Mouse (Mus musculus): ENCODE results near the gene Plekha7. TPM values are rescaled to one million over a fixed set of nuclear protein-coding genes. Genes with fewer than 3 reads are reported as not detected.

The Plekha7 gene
- polyA plus RNA-seq, 1 experiment from 2014 or later: 10.4 TPM

GRCm38 (mm10) chr7:116206806-116207571 is 101.2 kb downstream of the Plekha7 start:
- Histone ChIP-seq H3K4me1 (peaks cover 36% of the 10 kb centered on the region), H3K4me3 (no peak overlapping the region), H3K9me3 (no peaks in the 10 kb centered on the region), H3K36me3 (no peaks in the 10 kb centered on the region), H3K27ac (no peak overlapping the region), H3K9ac (no peak overlapping the region), H3K4me2 (replicated peaks) (no peak overlapping the region), H3K27me3 (replicated peaks) (no peaks in the 10 kb centered on the region)
- WGBS: 57% methylated on average over 7 of the region's 7 CpGs
- no peak for ATAC-seq (ENCODE audit: low FRiP score, low read depth)

DNA sequence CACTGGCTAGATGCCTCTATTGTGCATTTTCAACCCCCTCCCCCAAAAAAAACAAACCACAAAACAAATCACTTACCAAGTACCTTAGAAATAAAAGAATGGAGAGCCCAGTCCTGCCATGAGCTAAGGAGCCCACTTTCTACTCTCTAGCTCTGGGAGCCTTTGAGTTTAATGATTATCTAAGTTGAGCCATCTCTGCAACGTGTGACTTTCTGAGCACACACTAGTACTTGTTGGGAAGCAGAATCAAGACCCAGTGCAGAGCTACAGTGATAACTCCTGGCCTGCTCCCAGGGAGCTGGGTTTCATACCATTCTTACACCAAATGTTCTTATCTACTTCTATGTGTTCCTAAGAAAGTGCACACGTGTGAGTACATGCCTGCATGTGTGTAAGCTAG is 102.7 kb downstream of the Plekha7 start:
- 81% methylated on average over 2 of the region's 2 CpGs for WGBS
- Histone ChIP-seq H3K27ac (no peak overlapping the region), H3K9me3 (no peaks in the 10 kb centered on the region), H3K4me2 (replicated peaks) (no peak overlapping the region), H3K4me3 (no peak overlapping the region), H3K27me3 (replicated peaks) (no peaks in the 10 kb centered on the region), H3K36me3 (no peaks in the 10 kb centered on the region), H3K4me1 (peaks cover 24% of the 10 kb centered on the region), H3K9ac (no peak overlapping the region)
- ATAC-seq (ENCODE audit: low FRiP score, low read depth): no peak

- Histone ChIP-seq H3K4me1 (no peaks in the 10 kb centered on the region), H3K27ac (no peak overlapping the region), H3K27me3 (replicated peaks) (no peaks in the 10 kb centered on the region), H3K4me2 (replicated peaks) (no peak overlapping the region), H3K9me3 (no peaks in the 10 kb centered on the region), H3K9ac (no peak overlapping the region), H3K4me3 (no peak overlapping the region), H3K36me3 (no peaks in the 10 kb centered on the region)
- ATAC-seq (ENCODE audit: low FRiP score, low read depth): no peak
- 56% methylated on average over 10 of the region's 10 CpGs for WGBS
These were observed 106.0 kb downstream of the Plekha7 start for GRCm38 (mm10) chr7:116202033-116202681.

GRCm38 (mm10) chr7:116200951-116201351 is 107.2 kb downstream of the Plekha7 start:
- Histone ChIP-seq H3K4me3 (no peak overlapping the region), H3K36me3 (no peaks in the 10 kb centered on the region), H3K4me2 (replicated peaks) (no peak overlapping the region), H3K9me3 (no peaks in the 10 kb centered on the region), H3K9ac (no peak overlapping the region), H3K4me1 (no peaks in the 10 kb centered on the region), H3K27me3 (replicated peaks) (no peaks in the 10 kb centered on the region), H3K27ac (no peak overlapping the region)
- 88% methylated on average over 1 of the region's 1 CpGs for WGBS
- no peak for ATAC-seq (ENCODE audit: low FRiP score, low read depth)

DNA sequence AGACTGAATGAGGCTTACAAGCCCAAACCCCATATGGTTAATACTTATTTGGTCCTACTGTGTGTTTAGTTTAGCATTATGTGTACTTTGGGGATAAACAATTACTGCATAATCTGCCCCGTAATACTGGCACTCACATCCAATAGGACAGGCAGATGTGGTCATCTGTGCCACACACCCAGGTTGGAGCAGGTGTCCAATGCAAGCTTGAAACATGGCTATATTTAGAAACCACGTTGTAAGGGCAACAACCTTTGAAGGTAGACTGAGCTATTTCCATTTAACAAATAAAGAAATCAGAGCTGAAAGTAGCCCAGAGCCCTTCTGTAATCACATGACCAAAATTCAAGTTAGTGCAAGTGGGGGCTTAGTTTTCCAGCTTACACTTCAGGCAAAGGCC is 107.6 kb downstream of the Plekha7 start:
- Histone ChIP-seq H3K36me3 (no peaks in the 10 kb centered on the region), H3K4me2 (replicated peaks) (no peak overlapping the region), H3K4me1 (no peaks in the 10 kb centered on the region), H3K9ac (no peak overlapping the region), H3K27me3 (replicated peaks) (no peaks in the 10 kb centered on the region), H3K4me3 (no peak overlapping the region), H3K9me3 (no peaks in the 10 kb centered on the region), H3K27ac (no peak overlapping the region)
- 91% methylated on average over 2 of the region's 2 CpGs for WGBS
- no peak for ATAC-seq (ENCODE audit: low FRiP score, low read depth)

- no peak overlapping the region for H3K4me2 ChIP-seq (replicated peaks)
- no peaks in the 10 kb centered on the region for H3K36me3 ChIP-seq
- ATAC-seq (ENCODE audit: low FRiP score, low read depth): no peak
- no peaks in the 10 kb centered on the region for H3K27me3 ChIP-seq (replicated peaks)
- H3K4me1 ChIP-seq: no peaks in the 10 kb centered on the region
- no peak overlapping the region for H3K4me3 ChIP-seq
- no peak overlapping the region for H3K9ac ChIP-seq
- no peaks in the 10 kb centered on the region for H3K9me3 ChIP-seq
- WGBS: 50% methylated on average over 2 of the region's 2 CpGs
- H3K27ac ChIP-seq: no peak overlapping the region
These were observed 109.3 kb downstream of the Plekha7 start for GRCm38 (mm10) chr7:116198902-116199301.

GRCm38 (mm10) chr7:116198407-116198806 is 109.8 kb downstream of the Plekha7 start:
- Histone ChIP-seq H3K4me3 (no peak overlapping the region), H3K36me3 (no peaks in the 10 kb centered on the region), H3K27ac (no peak overlapping the region), H3K9ac (no peak overlapping the region), H3K9me3 (no peaks in the 10 kb centered on the region), H3K4me1 (no peaks in the 10 kb centered on the region), H3K27me3 (replicated peaks) (no peaks in the 10 kb centered on the region), H3K4me2 (replicated peaks) (no peak overlapping the region)
- ATAC-seq (ENCODE audit: low FRiP score, low read depth): no peak
- WGBS: 33% methylated on average over 7 of the region's 7 CpGs

GRCm38 (mm10) chr7:116196974-116197679 is 111.0 kb downstream of the Plekha7 start:
- Histone ChIP-seq H3K36me3 (no peaks in the 10 kb centered on the region), H3K4me2 (replicated peaks) (no peak overlapping the region), H3K27ac (no peak overlapping the region), H3K27me3 (replicated peaks) (no peaks in the 10 kb centered on the region), H3K4me1 (no peaks in the 10 kb centered on the region), H3K9ac (no peak overlapping the region), H3K9me3 (no peaks in the 10 kb centered on the region), H3K4me3 (no peak overlapping the region)
- ATAC-seq (ENCODE audit: low FRiP score, low read depth): no peak
- 79% methylated on average over 8 of the region's 8 CpGs for WGBS

- 82% methylated on average over 7 of the region's 7 CpGs for WGBS
- peaks cover 7% of the 10 kb centered on the region for H3K4me1 ChIP-seq
- ATAC-seq (ENCODE audit: low FRiP score, low read depth): no peak
These were observed 113.2 kb downstream of the Plekha7 start for GRCm38 (mm10) chr7:116194996-116195395.

GRCm38 (mm10) chr7:116192966-116193365 is 115.2 kb downstream of the Plekha7 start:
- peaks cover 7% of the 10 kb centered on the region for H3K4me1 ChIP-seq
- WGBS: 94% methylated on average over 7 of the region's 7 CpGs
- no peak for ATAC-seq (ENCODE audit: low FRiP score, low read depth)

More at GRCm38 (mm10) chr7:116194996-116195395, 113.2 kb downstream of the Plekha7 start:
- no peaks in the 10 kb centered on the region for H3K9me3 ChIP-seq
- H3K36me3 ChIP-seq: no peaks in the 10 kb centered on the region
- no peak overlapping the region for H3K4me2 ChIP-seq (replicated peaks)
- H3K27ac ChIP-seq: no peak overlapping the region
- no peaks in the 10 kb centered on the region for H3K27me3 ChIP-seq (replicated peaks)
- H3K9ac ChIP-seq: no peak overlapping the region
- no peak overlapping the region for H3K4me3 ChIP-seq

GRCm38 (mm10) chr7:116192096-116192595 is 116.0 kb downstream of the Plekha7 start:
- Histone ChIP-seq H3K4me1 (peaks cover 7% of the 10 kb centered on the region), H3K36me3 (no peaks in the 10 kb centered on the region), H3K27ac (no peak overlapping the region), H3K9ac (no peak overlapping the region), H3K9me3 (no peaks in the 10 kb centered on the region), H3K4me2 (replicated peaks) (no peak overlapping the region), H3K4me3 (no peak overlapping the region), H3K27me3 (replicated peaks) (no peaks in the 10 kb centered on the region)
- no peak for ATAC-seq (ENCODE audit: low FRiP score, low read depth)
- 67% methylated on average over 4 of the region's 4 CpGs for WGBS

More at GRCm38 (mm10) chr7:116192966-116193365, 115.2 kb downstream of the Plekha7 start:
- no peaks in the 10 kb centered on the region for H3K36me3 ChIP-seq
- no peak overlapping the region for H3K27ac ChIP-seq
- H3K4me2 ChIP-seq (replicated peaks): no peak overlapping the region
- no peaks in the 10 kb centered on the region for H3K9me3 ChIP-seq
- H3K9ac ChIP-seq: no peak overlapping the region
- no peaks in the 10 kb centered on the region for H3K27me3 ChIP-seq (replicated peaks)
- no peak overlapping the region for H3K4me3 ChIP-seq

DNA sequence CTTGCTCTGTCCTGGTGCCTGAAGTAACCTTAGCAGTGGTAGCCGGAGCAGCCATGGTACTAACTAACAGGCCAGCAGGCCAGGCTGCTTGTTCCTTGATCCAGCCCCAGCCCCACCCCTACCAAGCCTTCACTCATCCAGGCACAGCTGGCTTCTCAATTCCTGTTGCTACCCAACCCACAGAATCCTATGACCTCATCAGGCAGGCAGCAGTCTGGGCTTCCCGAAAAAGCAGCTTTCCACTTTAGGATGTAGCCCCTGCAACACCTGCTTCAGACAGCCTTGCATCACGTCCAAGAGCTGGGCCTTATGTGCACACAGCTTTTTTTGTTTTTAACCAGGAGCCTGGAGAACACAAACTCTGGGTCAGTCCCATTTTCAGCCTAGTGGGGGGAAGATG is 117.0 kb downstream of the Plekha7 start:
- Histone ChIP-seq H3K27ac (no peak overlapping the region), H3K27me3 (replicated peaks) (no peaks in the 10 kb centered on the region), H3K36me3 (no peaks in the 10 kb centered on the region), H3K9ac (no peak overlapping the region), H3K4me3 (no peak overlapping the region), H3K4me2 (replicated peaks) (no peak overlapping the region), H3K9me3 (no peaks in the 10 kb centered on the region), H3K4me1 (peaks cover 11% of the 10 kb centered on the region)
- no peak; the same call in 1 of the 2 replicates for ATAC-seq (ENCODE audit: low FRiP score, low read depth)
- WGBS: 32% methylated on average over 3 of the region's 3 CpGs

Measured in neural tube, embryonic 12.5 days (tissue).